Mouse (Mus musculus) forebrain, postnatal 0 days (tissue): ENCODE measurements around the gene Ppp2r5d. TPM values are rescaled to one million over a fixed set of nuclear protein-coding genes. Genes with fewer than 3 reads are reported as not detected.

ENCODE experiments used
- ATAC-seq: fragments of 200-750 bp; cut with Nextera tagmentation; 2 replicates; pipeline ENCODE4 v1.8.0; 2017; ENCODE audit warnings: mild to moderate bottlenecking, moderate library complexity
- DNase-seq: peaks from one replicate; pipeline ENCODE4 v3.0.0-alpha.2; 2015
- H3K27ac ChIP-seq: fragments of 300-500 bp; sonication (generic); 2 replicates; pipeline ENCODE4 v1.5.1; 2014; ENCODE audit warnings: low read depth, mild to moderate bottlenecking, antibody characterized with exemption, low read length, moderate library complexity, mixed read lengths
- H3K27me3 ChIP-seq: fragments of 300-500 bp; sonication (generic); 2 replicates; pipeline ENCODE4 v1.6.1; 2014; ENCODE audit warnings: mild to moderate bottlenecking, low read length, mixed read lengths; ENCODE audit not compliant: insufficient read depth
- H3K36me3 ChIP-seq: fragments of 300-500 bp; sonication (generic); 2 replicates; pipeline ENCODE4 v1.6.1; 2014; ENCODE audit warnings: mild to moderate bottlenecking, moderate library complexity; ENCODE audit not compliant: insufficient read depth
- H3K4me1 ChIP-seq: fragments of 300-500 bp; sonication (generic); 2 replicates; pipeline ENCODE4 v1.6.1; 2014; ENCODE audit warnings: antibody characterized with exemption; ENCODE audit not compliant: insufficient read depth
- H3K4me2 ChIP-seq: fragments of 300-500 bp; sonication (generic); 2 replicates; pipeline ENCODE4 v1.6.1; 2014; ENCODE audit warnings: low read depth, mild to moderate bottlenecking, moderate library complexity
- H3K4me3 ChIP-seq: fragments of 300-500 bp; sonication (generic); 2 replicates; pipeline ENCODE4 v1.5.1; 2014; ENCODE audit warnings: low read depth, low read length, mixed read lengths
- H3K9ac ChIP-seq: fragments of 300-500 bp; sonication (generic); 2 replicates; pipeline ENCODE4 v1.6.1; 2014; ENCODE audit warnings: mild to moderate bottlenecking
- H3K9me3 ChIP-seq: fragments of 300-500 bp; sonication (generic); 2 replicates; pipeline ENCODE4 v1.6.1; 2016; ENCODE audit warnings: low read length
- CTCF ChIP-seq: sonication (generic); IDR thresholded peaks from 2 replicates; pipeline ENCODE4 v1.5.1; 2016; ENCODE audit warnings: antibody characterized with exemption, control low read depth, low read depth
- WGBS: fragments of 180-500 bp; shearing (Covaris S2); extraction: QIAGEN DNeasy Blood & Tissue Kit; methylation state at CpG from one replicate; pipeline ENCODE4 v1.1.7; 2014; 5-methylcytosine and 5-hydroxymethylcytosine counted together
- polyA plus RNA-seq: library from polyadenylated mRNA; unstranded; fragments of >200 nt; fragmentation: Nextera tagmentation; extraction: Ambion mirVana; gene quantifications from 2 replicates; pipeline ENCODE4 v1.2.1, GENCODE M21; 2015
- total RNA-seq: library from RNA; depleted of rRNA; stranded (reverse); fragments of >200 nt; gene quantifications from 2 replicates; pipeline ENCODE4 v1.2.3, GENCODE M21; 2014

Gene Ppp2r5d
- total and polyA plus RNA-seq, 2 experiments from 2014 or later = 93.5 to 103 TPM

GRCm38 (mm10) chr17:46694517-46695063 is 10.3 kb downstream of the Ppp2r5d start:
- Histone ChIP-seq H3K36me3 (peaks cover 16% of the 10 kb centered on the region), H3K27ac (no peak overlapping the region), H3K4me1 (no peaks in the 10 kb centered on the region), H3K9ac (no peak overlapping the region), H3K27me3 (no peaks in the 10 kb centered on the region), H3K4me2 (no peak overlapping the region), H3K9me3 (no peaks in the 10 kb centered on the region), H3K4me3 (no peak overlapping the region)
- WGBS = 74% methylated on average over 1 of the region's 1 CpGs
- no peak for ATAC-seq
- DNase-seq = no peak
- TF ChIP-seq CTCF = no peak

- H3K4me2 ChIP-seq = no peak overlapping the region
- no peak overlapping the region for H3K4me3 ChIP-seq
- H3K9me3 ChIP-seq = no peaks in the 10 kb centered on the region
- H3K9ac ChIP-seq = no peak overlapping the region
- TF ChIP-seq CTCF = no peak
- no peak overlapping the region for H3K27ac ChIP-seq
- ATAC-seq = no peak
- WGBS = 97% methylated on average over 2 of the region's 2 CpGs
- H3K4me1 ChIP-seq = no peaks in the 10 kb centered on the region
- H3K27me3 ChIP-seq = no peaks in the 10 kb centered on the region
- peaks cover 14% of the 10 kb centered on the region for H3K36me3 ChIP-seq
- DNase-seq = no peak
Measured at GRCm38 (mm10) chr17:46691390-46691789, 13.5 kb downstream of the Ppp2r5d start.

- H3K4me1 ChIP-seq = no peaks in the 10 kb centered on the region
- H3K27ac ChIP-seq = no peak overlapping the region
- ATAC-seq (no peak), DNase-seq (no peak)
- no peaks in the 10 kb centered on the region for H3K27me3 ChIP-seq
- no peak overlapping the region for H3K9ac ChIP-seq
- no peak for TF ChIP-seq CTCF
- peaks cover 21% of the 10 kb centered on the region for H3K36me3 ChIP-seq
- no peaks in the 10 kb centered on the region for H3K9me3 ChIP-seq
- H3K4me2 ChIP-seq = no peak overlapping the region
- WGBS = 94% methylated on average over 12 of the region's 12 CpGs
- H3K4me3 ChIP-seq = no peak overlapping the region
Measured at GRCm38 (mm10) chr17:46690665-46691064, 14.2 kb downstream of the Ppp2r5d start.

- H3K27ac ChIP-seq = no peak overlapping the region
- ATAC-seq = no peak
- peaks cover 6% of the 10 kb centered on the region; the same call in 1 of the 2 replicates for H3K4me1 ChIP-seq
- H3K9me3 ChIP-seq = no peaks in the 10 kb centered on the region
- no peak overlapping the region for H3K9ac ChIP-seq
- H3K4me2 ChIP-seq = no peak overlapping the region
- 90% methylated on average over 6 of the region's 6 CpGs for WGBS
- peaks cover 47% of the 10 kb centered on the region for H3K36me3 ChIP-seq
- H3K27me3 ChIP-seq = no peaks in the 10 kb centered on the region
- DNase-seq = no peak
- TF ChIP-seq CTCF = no peak
- no peak overlapping the region for H3K4me3 ChIP-seq
Measured at GRCm38 (mm10) chr17:46685913-46686312, 19.0 kb downstream of the Ppp2r5d start.

GRCm38 (mm10) chr17:46682654-46683389 is 22.1 kb downstream of the Ppp2r5d start:
- TF ChIP-seq CTCF = no peak
- no peak for DNase-seq
- peaks cover 53% of the 10 kb centered on the region for H3K36me3 ChIP-seq

GRCm38 (mm10) chr17:46681466-46682118 is 23.3 kb downstream of the Ppp2r5d start:
- DNase-seq (no peak), ATAC-seq (no peak)
- TF ChIP-seq CTCF = no peak
- Histone ChIP-seq H3K4me1 (peaks cover 16% of the 10 kb centered on the region; the same call in 1 of the 2 replicates), H3K27me3 (no peaks in the 10 kb centered on the region), H3K4me2 (peak overlapping the region; percentile 62), H3K36me3 (peaks cover 57% of the 10 kb centered on the region), H3K9ac (peak overlapping the region; percentile 53), H3K27ac (peak overlapping the region; percentile 70), H3K4me3 (peak overlapping the region; percentile 82), H3K9me3 (no peaks in the 10 kb centered on the region)
- WGBS = 27% methylated on average over 12 of the region's 12 CpGs

More at GRCm38 (mm10) chr17:46682654-46683389, 22.1 kb downstream of the Ppp2r5d start:
- Histone ChIP-seq H3K4me1 (peaks cover 16% of the 10 kb centered on the region; the same call in 1 of the 2 replicates), H3K4me2 (no peak overlapping the region), H3K9ac (no peak overlapping the region), H3K9me3 (no peaks in the 10 kb centered on the region), H3K27ac (no peak overlapping the region), H3K27me3 (no peaks in the 10 kb centered on the region), H3K4me3 (no peak overlapping the region)
- no peak for ATAC-seq
- WGBS = 81% methylated on average over 16 of the region's 16 CpGs

GRCm38 (mm10) chr17:46680760-46681373 is 24.0 kb downstream of the Ppp2r5d start, which contains the start of gene Klhdc3:
Gene Klhdc3, minus strand, starts transcription at chr17:46680914.
- TF ChIP-seq CTCF = 0 out of 2 replicates have a peak, but pooled peaks have one; percentile 29
- WGBS = under 1% methylated on average over 49 of the region's 49 CpGs

More at GRCm38 (mm10) chr17:46680760-46681373, 24.0 kb downstream of the Ppp2r5d start, which contains the start of gene Klhdc3:
- H3K4me2 ChIP-seq = peak within 1 kb of the TSS; percentile 64
- no peaks in the 10 kb centered on the region for H3K27me3 ChIP-seq
- peaks cover 57% of the 10 kb centered on the region for H3K36me3 ChIP-seq
- H3K4me1 ChIP-seq = peaks cover 16% of the 10 kb centered on the region; the same call in 1 of the 2 replicates
- DNase-seq (peak; percentile 99), ATAC-seq (peak; percentile 98)
- no peaks in the 10 kb centered on the region for H3K9me3 ChIP-seq
- H3K4me3 ChIP-seq = peak within 1 kb of the TSS; percentile 82
- H3K27ac ChIP-seq = peak within 1 kb of the TSS; percentile 89
- peak within 1 kb of the TSS; percentile 69 for H3K9ac ChIP-seq
